In genomic region chr14:105676646-105676930, GRCm38 (mm10) we compare ENCODE assay signal across 11 mouse cellular contexts.
DNase-seq lines count a peak whose midpoint lies in the region; ATAC-seq lines count a peak whose summit lies in the region.
"Had no signal": no experiment of that assay in that cellular context is flagged by ENCODE, and none has a peak within 500 bp of the region (broad histone marks: within the 10 kb centered on the region; RNA-seq: fewer than 3 reads in every experiment).

No protein-coding gene starts in this region.

- no peak for ATAC-seq in forebrain, embryonic 16.5 days
- ATAC-seq in midbrain, embryonic 11.5 days (ENCODE audit: low FRiP score) = peak; percentile 23; the same call in 1 of the 2 replicates
- ATAC-seq in midbrain, embryonic 16.5 days = no peak
- ATAC-seq in hindbrain, embryonic 13.5 days (ENCODE audit: low FRiP score) = no peak
- 0 out of 2 replicates have a peak, but pooled peaks have one; percentile 32 for ATAC-seq in neural tube, embryonic 13.5 days (ENCODE audit: low read depth)
- ATAC-seq: intestine, embryonic 15.5 days had no signal

- peak overlapping the region; percentile 6 for H3K27ac ChIP-seq in forebrain, embryonic 10.5 days
- H3K27ac ChIP-seq in forebrain, embryonic 16.5 days (ENCODE audit: low read length) = no peak overlapping the region
- no peak overlapping the region for H3K27ac ChIP-seq in midbrain, embryonic 11.5 days (ENCODE audit: low read depth, low read length)
- H3K27ac ChIP-seq in midbrain, embryonic 16.5 days (ENCODE audit: low read length) = no peak overlapping the region
- no peak overlapping the region for H3K27ac ChIP-seq in hindbrain, embryonic 13.5 days
- H3K27ac ChIP-seq in neural tube, embryonic 13.5 days (replicated peaks) = no peak overlapping the region
- H3K27ac ChIP-seq: intestine, embryonic 15.5 days had no signal

- H3K27me3 ChIP-seq in forebrain, embryonic 10.5 days (ENCODE audit: poor library complexity, severe bottlenecking) = peaks cover 31% of the 10 kb centered on the region
- no peaks in the 10 kb centered on the region for H3K27me3 ChIP-seq in forebrain, embryonic 16.5 days (replicated peaks; ENCODE audit: control insufficient read depth, insufficient read depth, low read length)
- no peaks in the 10 kb centered on the region for H3K27me3 ChIP-seq in midbrain, embryonic 11.5 days (ENCODE audit: control insufficient read depth, insufficient read depth, low read length)
- no peaks in the 10 kb centered on the region for H3K27me3 ChIP-seq in midbrain, embryonic 16.5 days (ENCODE audit: control insufficient read depth, insufficient read depth, low read depth, low read length)
- H3K27me3 ChIP-seq in hindbrain, embryonic 13.5 days = no peaks in the 10 kb centered on the region
- H3K27me3 ChIP-seq in neural tube, embryonic 13.5 days = no peaks in the 10 kb centered on the region
- H3K27me3 ChIP-seq: intestine, embryonic 15.5 days had no signal

- no peaks in the 10 kb centered on the region for H3K36me3 ChIP-seq in forebrain, embryonic 10.5 days (replicated peaks)
- no peaks in the 10 kb centered on the region for H3K36me3 ChIP-seq in forebrain, embryonic 16.5 days (ENCODE audit: control insufficient read depth, insufficient read depth)
- no peaks in the 10 kb centered on the region for H3K36me3 ChIP-seq in midbrain, embryonic 11.5 days (ENCODE audit: control insufficient read depth, insufficient read depth, low read length)
- no peaks in the 10 kb centered on the region for H3K36me3 ChIP-seq in midbrain, embryonic 16.5 days (ENCODE audit: control insufficient read depth, insufficient read depth, low read length)
- no peaks in the 10 kb centered on the region for H3K36me3 ChIP-seq in hindbrain, embryonic 13.5 days
- no peaks in the 10 kb centered on the region for H3K36me3 ChIP-seq in neural tube, embryonic 13.5 days
- H3K36me3 ChIP-seq: intestine, embryonic 15.5 days had no signal

- H3K4me1 ChIP-seq in forebrain, embryonic 10.5 days = peaks cover 28% of the 10 kb centered on the region
- peaks cover 12% of the 10 kb centered on the region for H3K4me1 ChIP-seq in forebrain, embryonic 16.5 days (replicated peaks; ENCODE audit: control insufficient read depth, insufficient read depth, low read length)
- peaks cover 6% of the 10 kb centered on the region; the same call in 1 of the 2 replicates for H3K4me1 ChIP-seq in midbrain, embryonic 11.5 days (ENCODE audit: control insufficient read depth, insufficient read depth, low read length)
- H3K4me1 ChIP-seq in midbrain, embryonic 16.5 days (ENCODE audit: control insufficient read depth, insufficient read depth, low read length) = peaks cover 8% of the 10 kb centered on the region
- H3K4me1 ChIP-seq in hindbrain, embryonic 13.5 days (replicated peaks) = peaks cover 12% of the 10 kb centered on the region
- peaks cover 13% of the 10 kb centered on the region; the same call in 1 of the 2 replicates for H3K4me1 ChIP-seq in neural tube, embryonic 13.5 days (replicated peaks)
- H3K4me1 ChIP-seq: intestine, embryonic 15.5 days had no signal

- H3K9me3 ChIP-seq in forebrain, embryonic 10.5 days = no peaks in the 10 kb centered on the region
- no peaks in the 10 kb centered on the region for H3K9me3 ChIP-seq in forebrain, embryonic 16.5 days (ENCODE audit: control insufficient read depth, low read length)
- H3K9me3 ChIP-seq in midbrain, embryonic 11.5 days (ENCODE audit: control insufficient read depth, low read length) = no peaks in the 10 kb centered on the region
- no peaks in the 10 kb centered on the region for H3K9me3 ChIP-seq in midbrain, embryonic 16.5 days (replicated peaks; ENCODE audit: control insufficient read depth, low read length, poor library complexity, severe bottlenecking)
- no peaks in the 10 kb centered on the region for H3K9me3 ChIP-seq in hindbrain, embryonic 13.5 days
- no peaks in the 10 kb centered on the region for H3K9me3 ChIP-seq in neural tube, embryonic 13.5 days
- H3K9me3 ChIP-seq: intestine, embryonic 15.5 days had no signal

- DNase-seq in forebrain, embryonic 10.5 days (ENCODE audit: extremely low spot score, low spot score) = peak; percentile 28
- no peak for DNase-seq in midbrain, embryonic 11.5 days (ENCODE audit: low spot score, missing footprints)
- no peak for DNase-seq in T-cell, adult 2 months (ENCODE audit: low spot score)
- no peak for DNase-seq in right cerebral cortex, postnatal 14 days
- DNase-seq: lung, postnatal 14 days; thymus, adult 18-20 months had no signal

- 7% methylated on average over 4 of the region's 4 CpGs for WGBS in forebrain, embryonic 10.5 days
- under 1% methylated on average over 4 of the region's 4 CpGs for WGBS in forebrain, embryonic 16.5 days
- WGBS in midbrain, embryonic 11.5 days = 12% methylated on average over 4 of the region's 4 CpGs
- WGBS in midbrain, embryonic 16.5 days = 9% methylated on average over 4 of the region's 4 CpGs
- WGBS in hindbrain, embryonic 13.5 days = 11% methylated on average over 4 of the region's 4 CpGs
- 6% methylated on average over 4 of the region's 4 CpGs for WGBS in neural tube, embryonic 13.5 days

- H3K9ac ChIP-seq in forebrain, embryonic 16.5 days (replicated peaks; ENCODE audit: low read depth, low read length) = no peak overlapping the region
- 0 out of 2 replicates have a peak overlapping the region, but pooled peaks have one; percentile 4 for H3K9ac ChIP-seq in midbrain, embryonic 11.5 days (ENCODE audit: low read length)
- no peak overlapping the region for H3K9ac ChIP-seq in midbrain, embryonic 16.5 days (ENCODE audit: low read depth, low read length)
- no peak overlapping the region for H3K9ac ChIP-seq in hindbrain, embryonic 13.5 days
- H3K9ac ChIP-seq in neural tube, embryonic 13.5 days = no peak overlapping the region
- H3K9ac ChIP-seq: intestine, embryonic 15.5 days had no signal

- peak overlapping the region; percentile 25; the same call in 1 of the 2 replicates for H3K4me3 ChIP-seq in forebrain, embryonic 10.5 days
- no peak overlapping the region for H3K4me3 ChIP-seq in forebrain, embryonic 16.5 days (replicated peaks; ENCODE audit: low read length)
- no peak overlapping the region for H3K4me3 ChIP-seq in midbrain, embryonic 11.5 days (ENCODE audit: low read depth, low read length)
- no peak overlapping the region for H3K4me3 ChIP-seq in midbrain, embryonic 16.5 days (ENCODE audit: low read depth, low read length)
- no peak overlapping the region for H3K4me3 ChIP-seq in hindbrain, embryonic 13.5 days
- H3K4me3 ChIP-seq in neural tube, embryonic 13.5 days = no peak overlapping the region
- H3K4me3 ChIP-seq: intestine, embryonic 15.5 days had no signal

- no peak overlapping the region for H3K4me2 ChIP-seq in forebrain, embryonic 16.5 days (ENCODE audit: low read length)
- H3K4me2 ChIP-seq in midbrain, embryonic 11.5 days = peak overlapping the region; percentile 16; the same call in 1 of the 2 replicates
- H3K4me2 ChIP-seq in midbrain, embryonic 16.5 days (ENCODE audit: low read length) = no peak overlapping the region
- H3K4me2 ChIP-seq in hindbrain, embryonic 13.5 days = peak overlapping the region; percentile 20; the same call in 1 of the 2 replicates
- H3K4me2 ChIP-seq in neural tube, embryonic 13.5 days = peak overlapping the region; percentile 28
- H3K4me2 ChIP-seq: intestine, embryonic 15.5 days had no signal

Comparison
In these comparisons a context has a peak if more than half of its experiments do, and no peak if none do; other contexts are left out.
1. ATAC-seq: peak in midbrain, embryonic 11.5 days (single experiment) and neural tube, embryonic 13.5 days (single experiment); none in forebrain, embryonic 16.5 days (single experiment), midbrain, embryonic 16.5 days (single experiment) and hindbrain, embryonic 13.5 days (single experiment).
2. H3K4me2 ChIP-seq: peak in midbrain, embryonic 11.5 days (single experiment), hindbrain, embryonic 13.5 days (single experiment) and neural tube, embryonic 13.5 days (single experiment); none in forebrain, embryonic 16.5 days (single experiment) and midbrain, embryonic 16.5 days (single experiment).